Mouse (Mus musculus): ENCODE results near the gene Iffo2.
A peak's percentile ranks its signal among the peaks of the same experiment; 100 is the strongest.

- peak; percentile 15; the same call in 1 of the 2 replicates for TF ChIP-seq CTCF (IDR thresholded peaks at IDR 0.05)
- TF ChIP-seq EP300 (IDR thresholded peaks at IDR 0.05): no peak
Measured at GRCm38 (mm10) chr4:139582903-139583302, 52.6 kb downstream of the Iffo2 start.
